In genomic region chr2:49642761-49643160, GRCm38 (mm10) we compare ENCODE assay signal across 18 mouse cellular contexts. TPM values are rescaled to one million over a fixed set of nuclear protein-coding genes. Genes with fewer than 3 reads are reported as not detected.
DNase-seq lines count a peak whose midpoint lies in the region; ATAC-seq and TF ChIP-seq lines count a peak whose summit lies in the region.
"Had no signal": no experiment of that assay in that cellular context is flagged by ENCODE, and none has a peak within 500 bp of the region (broad histone marks: within the 10 kb centered on the region; RNA-seq: fewer than 3 reads in every experiment).

No protein-coding gene starts in this region.

- no peaks in the 10 kb centered on the region for H3K27me3 ChIP-seq in hindbrain, embryonic 14.5 days (ENCODE audit: control insufficient read depth, insufficient read depth, low read length)
- no peaks in the 10 kb centered on the region for H3K27me3 ChIP-seq in hindbrain, embryonic 10.5 days (ENCODE audit: insufficient read depth, poor library complexity, severe bottlenecking)
- H3K27me3 ChIP-seq in midbrain, embryonic 15.5 days (replicated peaks), result no peaks in the 10 kb centered on the region
- H3K27me3 ChIP-seq in embryonic facial prominence, embryonic 10.5 days (replicated peaks; ENCODE audit: low read depth, poor library complexity, severe bottlenecking), result no peaks in the 10 kb centered on the region
- H3K27me3 ChIP-seq: heart, embryonic 15.5 days; limb, embryonic 15.5 days had no signal

- H3K4me1 ChIP-seq in hindbrain, embryonic 14.5 days (replicated peaks; ENCODE audit: control insufficient read depth, insufficient read depth, low read length), result peaks cover 41% of the 10 kb centered on the region
- H3K4me1 ChIP-seq in hindbrain, embryonic 10.5 days (replicated peaks), result peaks cover 22% of the 10 kb centered on the region; the same call in 1 of the 2 replicates
- H3K4me1 ChIP-seq in cortical plate, adult 2 months (ENCODE audit: control insufficient read depth, insufficient read depth, low read length), result peaks cover 22% of the 10 kb centered on the region
- H3K4me1 ChIP-seq in midbrain, embryonic 15.5 days, result peaks cover 52% of the 10 kb centered on the region
- H3K4me1 ChIP-seq in embryonic facial prominence, embryonic 10.5 days, result peaks cover 1% of the 10 kb centered on the region; the same call in 1 of the 2 replicates
- H3K4me1 ChIP-seq: heart, embryonic 15.5 days; limb, embryonic 15.5 days had no signal

- H3K9me3 ChIP-seq in hindbrain, embryonic 14.5 days (ENCODE audit: control insufficient read depth, low read length), result no peaks in the 10 kb centered on the region
- peaks cover 8% of the 10 kb centered on the region; the same call in 1 of the 2 replicates for H3K9me3 ChIP-seq in hindbrain, embryonic 10.5 days
- no peaks in the 10 kb centered on the region for H3K9me3 ChIP-seq in midbrain, embryonic 15.5 days
- peaks cover 9% of the 10 kb centered on the region; the same call in 1 of the 2 replicates for H3K9me3 ChIP-seq in embryonic facial prominence, embryonic 10.5 days
- H3K9me3 ChIP-seq: G1E; heart, embryonic 15.5 days; limb, embryonic 15.5 days had no signal

- TF ChIP-seq POLR2A in cortical plate, adult 2 months (IDR thresholded peaks at IDR 0.05; ENCODE audit: extremely low read depth, insufficient read depth, low read length), result no peak

- ATAC-seq in hindbrain, embryonic 14.5 days (ENCODE audit: low FRiP score), result no peak; the same call in 1 of the 2 replicates
- no peak for ATAC-seq in midbrain, embryonic 15.5 days (replicated peaks)
- ATAC-seq: CD4-positive, CD25-positive, alpha-beta regulatory T cell, adult 4 months had no signal

- H3K27ac ChIP-seq in hindbrain, embryonic 14.5 days, result peak overlapping the region; percentile 38; the same call in 1 of the 2 replicates
- no peak overlapping the region for H3K27ac ChIP-seq in hindbrain, embryonic 10.5 days
- H3K27ac ChIP-seq in cortical plate, adult 2 months (ENCODE audit: insufficient read depth, low read length), result peak overlapping the region; percentile 32; the same call in 1 of the 2 replicates
- H3K27ac ChIP-seq in midbrain, embryonic 15.5 days, result peak overlapping the region; percentile 56
- no peak overlapping the region for H3K27ac ChIP-seq in embryonic facial prominence, embryonic 10.5 days (replicated peaks)
- H3K27ac ChIP-seq: heart, embryonic 15.5 days; limb, embryonic 15.5 days; stomach, postnatal 0 days had no signal

- H3K4me3 ChIP-seq in hindbrain, embryonic 14.5 days (replicated peaks; ENCODE audit: low read length), result no peak overlapping the region
- no peak overlapping the region for H3K4me3 ChIP-seq in hindbrain, embryonic 10.5 days
- no peak overlapping the region for H3K4me3 ChIP-seq in cortical plate, adult 2 months (ENCODE audit: insufficient read depth, low read length)
- no peak overlapping the region for H3K4me3 ChIP-seq in midbrain, embryonic 15.5 days
- no peak overlapping the region for H3K4me3 ChIP-seq in embryonic facial prominence, embryonic 10.5 days
- H3K4me3 ChIP-seq: heart, embryonic 15.5 days; limb, embryonic 15.5 days had no signal

- no peaks in the 10 kb centered on the region; the same call in 1 of the 2 replicates for H3K36me3 ChIP-seq in hindbrain, embryonic 14.5 days (replicated peaks; ENCODE audit: control insufficient read depth, insufficient read depth)
- peaks cover 31% of the 10 kb centered on the region for H3K36me3 ChIP-seq in hindbrain, embryonic 10.5 days
- H3K36me3 ChIP-seq in midbrain, embryonic 15.5 days (replicated peaks), result no peaks in the 10 kb centered on the region
- H3K36me3 ChIP-seq in embryonic facial prominence, embryonic 10.5 days (replicated peaks), result peaks cover 25% of the 10 kb centered on the region
- H3K36me3 ChIP-seq: G1E; heart, embryonic 15.5 days; limb, embryonic 15.5 days had no signal

- TF ChIP-seq CTCF in cortical plate, adult 2 months (IDR thresholded peaks at IDR 0.05; ENCODE audit: extremely low read depth, insufficient read depth, low read length), result no peak

- no peak overlapping the region for H3K4me2 ChIP-seq in hindbrain, embryonic 14.5 days (replicated peaks)
- no peak overlapping the region for H3K4me2 ChIP-seq in midbrain, embryonic 15.5 days
- H3K4me2 ChIP-seq: heart, embryonic 15.5 days; limb, embryonic 15.5 days had no signal

- WGBS in hindbrain, embryonic 14.5 days, result 64% methylated on average over 3 of the region's 3 CpGs
- WGBS in hindbrain, embryonic 10.5 days, result 82% methylated on average over 3 of the region's 3 CpGs
- 65% methylated on average over 3 of the region's 3 CpGs for WGBS in midbrain, embryonic 15.5 days
- WGBS in embryonic facial prominence, embryonic 10.5 days, result 89% methylated on average over 3 of the region's 3 CpGs

- H3K9ac ChIP-seq in hindbrain, embryonic 14.5 days, result no peak overlapping the region
- no peak overlapping the region for H3K9ac ChIP-seq in midbrain, embryonic 15.5 days
- H3K9ac ChIP-seq: heart, embryonic 15.5 days; limb, embryonic 15.5 days had no signal

- DNase-seq in cerebellum, adult 11 months, result peak; percentile 16
- DNase-seq in cerebellum, postnatal 36 days, result no peak
- DNase-seq in hindbrain, embryonic 14.5 days (ENCODE audit: low spot score), result no peak
- no peak for DNase-seq in hindbrain, embryonic 10.5 days (ENCODE audit: low spot score)
- no peak for DNase-seq in gastrocnemius, adult 18-20 months (ENCODE audit: low spot score)
- DNase-seq in embryonic facial prominence, embryonic 10.5 days (ENCODE audit: low spot score), result no peak
- DNase-seq: adrenal gland, postnatal 36 days; heart, adult 18-20 months; kidney, adult 18-20 months; kidney, postnatal 10 days; lung, postnatal 14 days had no signal

RNA-seq across cellular contexts. Expression of gene Kif5c, which starts 23.7 kb away (rescaled TPM):
- 224 and 233 TPM in 2 replicates for polyA plus RNA-seq in hindbrain, embryonic 14.5 days (2014; fragmentation: Nextera tagmentation; extraction: Ambion mirVana)
- polyA plus RNA-seq in hindbrain, embryonic 10.5 days (2016; fragmentation: Nextera tagmentation; extraction: Ambion mirVana), result 45.8 and 67.6 TPM in 2 replicates
- 408 and 495 TPM in 2 replicates for polyA plus RNA-seq in cortical plate, adult 2 months (2012; rRNA removed)
- 205 and 215 TPM in 2 replicates for polyA plus RNA-seq in midbrain, embryonic 15.5 days (2015; fragmentation: Nextera tagmentation; extraction: Ambion mirVana)
- total RNA-seq in gastrocnemius, adult 18-20 months (2021), result under 1 TPM; 0.40 to 0.68 TPM
- polyA plus RNA-seq in embryonic facial prominence, embryonic 10.5 days (2016; fragmentation: Nextera tagmentation; extraction: Ambion mirVana), result 30.4 and 30.8 TPM in 2 replicates

Comparison
In these comparisons a context has a peak if more than half of its experiments do, and no peak if none do; other contexts are left out.
1. H3K27ac ChIP-seq: peak in hindbrain, embryonic 14.5 days (single experiment), cortical plate, adult 2 months (single experiment) and midbrain, embryonic 15.5 days (single experiment); none in hindbrain, embryonic 10.5 days (single experiment) and embryonic facial prominence, embryonic 10.5 days (single experiment).